Mouse (Mus musculus): ENCODE measurements around the gene Bbs12. TPM values are rescaled to one million over a fixed set of nuclear protein-coding genes. Genes with fewer than 3 reads are reported as not detected.

Gene Bbs12
- polyA plus RNA-seq, 1 experiment from 2014 or later: 5.1 TPM

- no peaks in the 10 kb centered on the region for H3K9me3 ChIP-seq (ENCODE audit: control insufficient read depth, low read length)
- H3K4me1 ChIP-seq (replicated peaks; ENCODE audit: control insufficient read depth, insufficient read depth, low read length): peaks cover 7% of the 10 kb centered on the region; the same call in 1 of the 2 replicates
- H3K36me3 ChIP-seq (replicated peaks; ENCODE audit: control insufficient read depth, insufficient read depth): no peaks in the 10 kb centered on the region
- H3K4me3 ChIP-seq (replicated peaks; ENCODE audit: low read length): peak overlapping the region; percentile 81
- DNase-seq (ENCODE audit: low spot score): no peak
- peak overlapping the region; percentile 68 for H3K4me2 ChIP-seq (replicated peaks)
- ATAC-seq (ENCODE audit: low FRiP score): no peak
- H3K27me3 ChIP-seq (ENCODE audit: control insufficient read depth, insufficient read depth, low read length): no peaks in the 10 kb centered on the region
- H3K27ac ChIP-seq: no peak overlapping the region
- peak overlapping the region; percentile 88 for H3K9ac ChIP-seq
- WGBS: 59% methylated on average over 1 of the region's 1 CpGs
These were observed 1.0 kb downstream of the Bbs12 start for GRCm38 (mm10) chr3:37313371-37313770.

GRCm38 (mm10) chr3:37316233-37316632 lies 3.9 kb downstream of the Bbs12 start:
- Histone ChIP-seq H3K27me3 (ENCODE audit: control insufficient read depth, insufficient read depth, low read length) (no peaks in the 10 kb centered on the region), H3K4me1 (replicated peaks; ENCODE audit: control insufficient read depth, insufficient read depth, low read length) (peaks cover 7% of the 10 kb centered on the region; the same call in 1 of the 2 replicates), H3K36me3 (replicated peaks; ENCODE audit: control insufficient read depth, insufficient read depth) (peaks cover 7% of the 10 kb centered on the region; the same call in 1 of the 2 replicates), H3K9me3 (ENCODE audit: control insufficient read depth, low read length) (no peaks in the 10 kb centered on the region), H3K9ac (no peak overlapping the region), H3K4me3 (replicated peaks; ENCODE audit: low read length) (no peak overlapping the region), H3K27ac (no peak overlapping the region), H3K4me2 (replicated peaks) (no peak overlapping the region)
- ATAC-seq (ENCODE audit: low FRiP score): no peak
- WGBS: 98% methylated on average over 1 of the region's 1 CpGs
- no peak for DNase-seq (ENCODE audit: low spot score)

GRCm38 (mm10) chr3:37324310-37324709 lies 12.0 kb downstream of the Bbs12 start:
- no peak overlapping the region for H3K4me2 ChIP-seq (replicated peaks)
- no peaks in the 10 kb centered on the region for H3K27me3 ChIP-seq (ENCODE audit: control insufficient read depth, insufficient read depth, low read length)
- WGBS: 49% methylated on average over 3 of the region's 3 CpGs
- peaks cover 4% of the 10 kb centered on the region; the same call in 1 of the 2 replicates for H3K36me3 ChIP-seq (replicated peaks; ENCODE audit: control insufficient read depth, insufficient read depth)
- ATAC-seq (ENCODE audit: low FRiP score): no peak
- H3K4me3 ChIP-seq (replicated peaks; ENCODE audit: low read length): no peak overlapping the region
- no peaks in the 10 kb centered on the region for H3K4me1 ChIP-seq (replicated peaks; ENCODE audit: control insufficient read depth, insufficient read depth, low read length)
- H3K27ac ChIP-seq: no peak overlapping the region
- H3K9me3 ChIP-seq (ENCODE audit: control insufficient read depth, low read length): no peaks in the 10 kb centered on the region
- no peak for DNase-seq (ENCODE audit: low spot score)
- no peak overlapping the region for H3K9ac ChIP-seq

GRCm38 (mm10) chr3:37325317-37326112 lies 13.2 kb downstream of the Bbs12 start:
- no peaks in the 10 kb centered on the region for H3K36me3 ChIP-seq (replicated peaks; ENCODE audit: control insufficient read depth, insufficient read depth)
- H3K9ac ChIP-seq: no peak overlapping the region
- H3K9me3 ChIP-seq (ENCODE audit: control insufficient read depth, low read length): no peaks in the 10 kb centered on the region
- no peaks in the 10 kb centered on the region for H3K4me1 ChIP-seq (replicated peaks; ENCODE audit: control insufficient read depth, insufficient read depth, low read length)
- H3K4me2 ChIP-seq (replicated peaks): no peak overlapping the region
- no peak for ATAC-seq (ENCODE audit: low FRiP score)
- H3K4me3 ChIP-seq (replicated peaks; ENCODE audit: low read length): no peak overlapping the region
- WGBS: 94% methylated on average over 5 of the region's 5 CpGs
- no peak for DNase-seq (ENCODE audit: low spot score)
- H3K27ac ChIP-seq: no peak overlapping the region
- H3K27me3 ChIP-seq (ENCODE audit: control insufficient read depth, insufficient read depth, low read length): no peaks in the 10 kb centered on the region

- WGBS: 95% methylated on average over 3 of the region's 3 CpGs
- Histone ChIP-seq H3K27me3 (ENCODE audit: control insufficient read depth, insufficient read depth, low read length) (no peaks in the 10 kb centered on the region), H3K27ac (no peak overlapping the region), H3K9ac (no peak overlapping the region), H3K4me2 (replicated peaks) (no peak overlapping the region), H3K4me1 (replicated peaks; ENCODE audit: control insufficient read depth, insufficient read depth, low read length) (no peaks in the 10 kb centered on the region), H3K4me3 (replicated peaks; ENCODE audit: low read length) (no peak overlapping the region), H3K36me3 (replicated peaks; ENCODE audit: control insufficient read depth, insufficient read depth) (no peaks in the 10 kb centered on the region), H3K9me3 (ENCODE audit: control insufficient read depth, low read length) (no peaks in the 10 kb centered on the region)
- no peak for ATAC-seq (ENCODE audit: low FRiP score)
- DNase-seq (ENCODE audit: low spot score): no peak
These were observed 14.3 kb downstream of the Bbs12 start for GRCm38 (mm10) chr3:37326627-37327026.

GRCm38 (mm10) chr3:37328489-37328888 lies 16.1 kb downstream of the Bbs12 start:
- Histone ChIP-seq H3K4me1 (replicated peaks; ENCODE audit: control insufficient read depth, insufficient read depth, low read length) (no peaks in the 10 kb centered on the region), H3K36me3 (replicated peaks; ENCODE audit: control insufficient read depth, insufficient read depth) (no peaks in the 10 kb centered on the region), H3K4me2 (replicated peaks) (no peak overlapping the region), H3K9ac (no peak overlapping the region), H3K4me3 (replicated peaks; ENCODE audit: low read length) (no peak overlapping the region), H3K9me3 (ENCODE audit: control insufficient read depth, low read length) (no peaks in the 10 kb centered on the region), H3K27ac (no peak overlapping the region), H3K27me3 (ENCODE audit: control insufficient read depth, insufficient read depth, low read length) (no peaks in the 10 kb centered on the region)
- DNase-seq (ENCODE audit: low spot score): no peak
- WGBS: 91% methylated on average over 2 of the region's 2 CpGs
- no peak for ATAC-seq (ENCODE audit: low FRiP score)

GRCm38 (mm10) chr3:37329963-37330362 lies 17.6 kb downstream of the Bbs12 start:
- no peak overlapping the region for H3K9ac ChIP-seq
- no peak overlapping the region for H3K4me3 ChIP-seq (replicated peaks; ENCODE audit: low read length)
- H3K27me3 ChIP-seq (ENCODE audit: control insufficient read depth, insufficient read depth, low read length): no peaks in the 10 kb centered on the region
- no peaks in the 10 kb centered on the region for H3K4me1 ChIP-seq (replicated peaks; ENCODE audit: control insufficient read depth, insufficient read depth, low read length)
- 92% methylated on average over 1 of the region's 1 CpGs for WGBS
- H3K4me2 ChIP-seq (replicated peaks): no peak overlapping the region
- H3K27ac ChIP-seq: no peak overlapping the region
- no peak for DNase-seq (ENCODE audit: low spot score)
- ATAC-seq (ENCODE audit: low FRiP score): no peak
- no peaks in the 10 kb centered on the region for H3K9me3 ChIP-seq (ENCODE audit: control insufficient read depth, low read length)
- no peaks in the 10 kb centered on the region for H3K36me3 ChIP-seq (replicated peaks; ENCODE audit: control insufficient read depth, insufficient read depth)

GRCm38 (mm10) chr3:37331999-37332449 lies 19.7 kb downstream of the Bbs12 start:
- Histone ChIP-seq H3K4me1 (replicated peaks; ENCODE audit: control insufficient read depth, insufficient read depth, low read length) (no peaks in the 10 kb centered on the region), H3K36me3 (replicated peaks; ENCODE audit: control insufficient read depth, insufficient read depth) (no peaks in the 10 kb centered on the region), H3K27ac (no peak overlapping the region), H3K4me3 (replicated peaks; ENCODE audit: low read length) (no peak overlapping the region), H3K27me3 (ENCODE audit: control insufficient read depth, insufficient read depth, low read length) (no peaks in the 10 kb centered on the region), H3K9ac (no peak overlapping the region), H3K9me3 (ENCODE audit: control insufficient read depth, low read length) (no peaks in the 10 kb centered on the region), H3K4me2 (replicated peaks) (no peak overlapping the region)
- 75% methylated on average over 6 of the region's 6 CpGs for WGBS
- no peak for ATAC-seq (ENCODE audit: low FRiP score)
- DNase-seq (ENCODE audit: low spot score): no peak

GRCm38 (mm10) chr3:37334053-37334452 lies 21.7 kb downstream of the Bbs12 start:
- ATAC-seq (ENCODE audit: low FRiP score): no peak
- Histone ChIP-seq H3K4me3 (replicated peaks; ENCODE audit: low read length) (no peak overlapping the region), H3K9me3 (ENCODE audit: control insufficient read depth, low read length) (no peaks in the 10 kb centered on the region), H3K27ac (no peak overlapping the region), H3K9ac (no peak overlapping the region), H3K27me3 (ENCODE audit: control insufficient read depth, insufficient read depth, low read length) (no peaks in the 10 kb centered on the region), H3K4me1 (replicated peaks; ENCODE audit: control insufficient read depth, insufficient read depth, low read length) (no peaks in the 10 kb centered on the region), H3K4me2 (replicated peaks) (no peak overlapping the region), H3K36me3 (replicated peaks; ENCODE audit: control insufficient read depth, insufficient read depth) (no peaks in the 10 kb centered on the region)
- WGBS: 97% methylated on average over 4 of the region's 4 CpGs
- no peak for DNase-seq (ENCODE audit: low spot score)
